Mouse (Mus musculus): ENCODE results near the gene Foxj1.

- no peak for TF ChIP-seq CTCF (IDR thresholded peaks at IDR 0.05; ENCODE audit: low read depth, low read length)
- TF ChIP-seq TAL1 (conservative IDR thresholded peaks at IDR 0.05; ENCODE audit: low read depth, low read length): no peak
- no peak for TF ChIP-seq GATA1 (IDR thresholded peaks at IDR 0.05; ENCODE audit: borderline replicate concordance, low read length)
- TF ChIP-seq GATA2 (IDR thresholded peaks at IDR 0.05; ENCODE audit: borderline replicate concordance, low read depth, low read length): no peak
Measured at GRCm38 (mm10) chr11:116362015-116362414, 26.8 kb upstream of the Foxj1 start.

Measured in G1E (cell line).